Mouse (Mus musculus): ENCODE data around the gene Mosmo. TPM values are rescaled to one million over a fixed set of nuclear protein-coding genes. Genes with fewer than 3 reads are reported as not detected.

Gene Mosmo
- polyA plus RNA-seq, 1 experiment from 2014 or later = 16.1 TPM

Other genes with a start within 250 kb of the Mosmo start
- gene Uqcrc2, start 42.4 kb upstream of the Mosmo start, polyA plus RNA-seq (2015; fragmentation: Nextera tagmentation; extraction: Ambion mirVana) = 182 and 189 TPM in 2 replicates
- gene Pdzd9, start 7.3 kb upstream of the Mosmo start, polyA plus RNA-seq (2015; fragmentation: Nextera tagmentation; extraction: Ambion mirVana) = 0.29 and 0.59 TPM in 2 replicates
- 0.10 and 0.20 TPM in 2 replicates for gene Vwa3a, start 61.7 kb downstream of the Mosmo start, polyA plus RNA-seq (2015; fragmentation: Nextera tagmentation; extraction: Ambion mirVana)
- gene Gm5737, start 134.7 kb downstream of the Mosmo start, polyA plus RNA-seq (2015; fragmentation: Nextera tagmentation; extraction: Ambion mirVana) = not detected in 2 replicates
- gene Eef2k, start 165.2 kb downstream of the Mosmo start, polyA plus RNA-seq (2015; fragmentation: Nextera tagmentation; extraction: Ambion mirVana) = 33.3 and 36.3 TPM in 2 replicates
- 40.0 and 41.9 TPM in 2 replicates for gene Polr3e, start 240.1 kb downstream of the Mosmo start, polyA plus RNA-seq (2015; fragmentation: Nextera tagmentation; extraction: Ambion mirVana)

Measured in limb, embryonic 13.5 days (tissue).